ENCODE assay signal across 8 mouse cellular contexts in the genomic region with DNA sequence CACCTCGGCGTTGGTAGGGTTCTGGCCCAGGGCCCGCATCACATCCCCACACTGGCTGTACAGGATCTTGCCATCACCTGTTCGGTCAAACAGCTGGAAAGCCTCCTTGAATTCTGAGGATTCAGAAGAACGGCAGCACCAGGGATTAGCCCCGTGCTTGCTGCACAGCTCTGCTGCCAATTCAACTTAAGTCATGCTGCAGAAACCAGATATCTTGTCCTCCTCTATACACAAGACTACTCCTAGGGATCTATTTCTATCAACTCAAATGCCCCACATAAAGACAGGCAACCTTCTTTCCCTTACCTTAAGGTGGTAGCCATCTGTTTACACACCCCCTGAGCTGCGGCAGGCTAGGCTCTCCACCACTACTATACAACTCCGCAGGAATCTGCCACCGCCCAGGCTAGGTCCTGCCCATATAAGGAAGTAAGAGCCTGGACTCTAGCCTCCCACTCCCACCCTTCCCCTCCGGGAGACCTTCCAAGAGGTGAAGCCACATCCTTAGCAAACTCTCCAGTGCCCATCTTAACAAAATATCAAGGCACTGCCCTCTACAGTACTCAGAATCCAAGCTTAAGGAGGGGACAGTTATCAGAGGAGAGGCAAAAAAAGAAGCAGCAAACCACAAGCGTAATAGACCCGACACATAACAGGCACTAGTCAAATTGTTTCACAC. TPM values are rescaled to one million over a fixed set of nuclear protein-coding genes. Genes with fewer than 3 reads are reported as not detected.
DNase-seq lines count a peak whose midpoint lies in the region; ATAC-seq and TF ChIP-seq lines count a peak whose summit lies in the region.

No protein-coding gene starts in this region.

- intact Hi-C loops in left cerebral cortex, adult 2 months (cut with DNase I), result loop anchor here (2.0 kb wide), 2 partner anchors 32 to 54 kb away; a partner anchor contains a TSS
- intact Hi-C loops in left cerebral cortex, postnatal 4 days (cut with DNase I), result no loop called here
- intact Hi-C loops in left cerebral cortex, postnatal 36 days (cut with DNase I), result loop anchor here (5.0 kb wide), 2 partner anchors 35 to 55 kb away; a partner anchor contains a TSS

- H3K27ac ChIP-seq in left cerebral cortex, adult 2 months, result peak overlapping the region; percentile 96
- H3K27ac ChIP-seq in forebrain, embryonic 15.5 days (replicated peaks), result peak overlapping the region; percentile 95
- H3K27ac ChIP-seq in hindbrain, embryonic 12.5 days, result peak overlapping the region; percentile 92

- H3K4me2 ChIP-seq in forebrain, embryonic 15.5 days (replicated peaks), result peak overlapping the region; percentile 72
- peak overlapping the region; percentile 66 for H3K4me2 ChIP-seq in hindbrain, embryonic 12.5 days (replicated peaks)

- ATAC-seq in forebrain, embryonic 15.5 days (replicated peaks), result 0 out of 2 replicates have a peak, but pooled peaks have one; percentile 7
- peak; percentile 39 for ATAC-seq in hindbrain, embryonic 12.5 days (ENCODE audit: low FRiP score)

- peaks cover 37% of the 10 kb centered on the region for H3K4me1 ChIP-seq in forebrain, embryonic 15.5 days
- peaks cover 32% of the 10 kb centered on the region for H3K4me1 ChIP-seq in hindbrain, embryonic 12.5 days

- no peaks in the 10 kb centered on the region for H3K9me3 ChIP-seq in forebrain, embryonic 15.5 days
- H3K9me3 ChIP-seq in hindbrain, embryonic 12.5 days (replicated peaks), result no peaks in the 10 kb centered on the region

- no peak for TF ChIP-seq CTCF in left cerebral cortex, adult 2 months (IDR thresholded peaks at IDR 0.05)

- H3K36me3 ChIP-seq in forebrain, embryonic 15.5 days, result peaks cover 39% of the 10 kb centered on the region
- peaks cover 42% of the 10 kb centered on the region for H3K36me3 ChIP-seq in hindbrain, embryonic 12.5 days

- no peaks in the 10 kb centered on the region for H3K27me3 ChIP-seq in forebrain, embryonic 15.5 days
- no peaks in the 10 kb centered on the region for H3K27me3 ChIP-seq in hindbrain, embryonic 12.5 days

- peak; percentile 47 to 64 for DNase-seq in left cerebral cortex, adult 2 months (ENCODE audit: extremely low spot score in 1 of 2, low spot score in 2 of 2)
- DNase-seq in left cerebral cortex, postnatal 4 days, result no peak
- peak; percentile 50 to 55 for DNase-seq in cerebellum, adult 18-20 months
- peak; percentile 61 to 66 for DNase-seq in left cerebral cortex, postnatal 36 days (ENCODE audit: low spot score in 2 of 2)
- peak; percentile 61 for DNase-seq in mesoderm, embryonic 11.5 days (ENCODE audit: low read depth, low spot score)
- peak; percentile 41 to 54 for DNase-seq in spleen, postnatal 36 days (ENCODE audit: low spot score in 2 of 2)

- 31% methylated on average over 12 of the region's 12 CpGs for WGBS in forebrain, embryonic 15.5 days
- 32% methylated on average over 12 of the region's 12 CpGs for WGBS in hindbrain, embryonic 12.5 days

- peak overlapping the region; percentile 86 for H3K9ac ChIP-seq in forebrain, embryonic 15.5 days (replicated peaks)
- peak overlapping the region; percentile 83 for H3K9ac ChIP-seq in hindbrain, embryonic 12.5 days

- H3K4me3 ChIP-seq in left cerebral cortex, adult 2 months, result peak overlapping the region; percentile 66
- H3K4me3 ChIP-seq in forebrain, embryonic 15.5 days, result peak overlapping the region; percentile 74
- H3K4me3 ChIP-seq in hindbrain, embryonic 12.5 days, result peak overlapping the region; percentile 75

RNA-seq across cellular contexts. Expression of a gene that starts 1.2 kb away (rescaled TPM):
- total RNA-seq in left cerebral cortex, adult 2 months (2021), result 100 to 1,000 TPM; 555 to 562 TPM
- 100 to 1,000 TPM; 499 to 509 TPM for total RNA-seq in left cerebral cortex, postnatal 4 days (2021)
- 682 and 697 TPM in 2 replicates for polyA plus RNA-seq in forebrain, embryonic 15.5 days (2015; fragmentation: Nextera tagmentation; extraction: Ambion mirVana)
- polyA plus RNA-seq in hindbrain, embryonic 12.5 days (2016; fragmentation: Nextera tagmentation; extraction: Ambion mirVana), result 836 and 860 TPM in 2 replicates
- total RNA-seq in left cerebral cortex, postnatal 36 days (2021), result 100 to 1,000 TPM; 547 to 629 TPM

RNA-seq across cellular contexts. Expression of a gene that starts 5.7 kb away (rescaled TPM):
- total RNA-seq in left cerebral cortex, adult 2 months (2021), result 10 to 100 TPM; 30.7 to 32.9 TPM
- total RNA-seq in left cerebral cortex, postnatal 4 days (2021), result 10 to 100 TPM; 61.7 to 65.2 TPM
- 4.7 and 5.6 TPM in 2 replicates for polyA plus RNA-seq in forebrain, embryonic 15.5 days (2015; fragmentation: Nextera tagmentation; extraction: Ambion mirVana)
- polyA plus RNA-seq in hindbrain, embryonic 12.5 days (2016; fragmentation: Nextera tagmentation; extraction: Ambion mirVana), result 2.9 and 3.3 TPM in 2 replicates
- 10 to 100 TPM; 26.3 to 27.0 TPM for total RNA-seq in left cerebral cortex, postnatal 36 days (2021)

RNA-seq across cellular contexts. Expression of a gene that starts 32.9 kb away (rescaled TPM):
- total RNA-seq in left cerebral cortex, adult 2 months (2021), result 10 to 100 TPM; 10.2 to 10.4 TPM
- total RNA-seq in left cerebral cortex, postnatal 4 days (2021), result 10 to 100 TPM; 13.7 to 16.3 TPM
- polyA plus RNA-seq in forebrain, embryonic 15.5 days (2015; fragmentation: Nextera tagmentation; extraction: Ambion mirVana), result 6.8 and 7.6 TPM in 2 replicates
- 28.9 and 30.9 TPM in 2 replicates for polyA plus RNA-seq in hindbrain, embryonic 12.5 days (2016; fragmentation: Nextera tagmentation; extraction: Ambion mirVana)
- 1 to 10 TPM; 8.5 to 9.0 TPM for total RNA-seq in left cerebral cortex, postnatal 36 days (2021)

RNA-seq across cellular contexts. Expression of a gene that starts 33.7 kb away (rescaled TPM):
- total RNA-seq in left cerebral cortex, adult 2 months (2021), result 100 to 1,000 TPM; 253 to 254 TPM
- 100 to 1,000 TPM; 295 to 311 TPM for total RNA-seq in left cerebral cortex, postnatal 4 days (2021)
- 201 and 202 TPM in 2 replicates for polyA plus RNA-seq in forebrain, embryonic 15.5 days (2015; fragmentation: Nextera tagmentation; extraction: Ambion mirVana)
- polyA plus RNA-seq in hindbrain, embryonic 12.5 days (2016; fragmentation: Nextera tagmentation; extraction: Ambion mirVana), result 195 and 215 TPM in 2 replicates
- total RNA-seq in left cerebral cortex, postnatal 36 days (2021), result 100 to 1,000 TPM; 238 to 245 TPM

RNA-seq across cellular contexts. Expression of a gene that starts 54.8 kb away (rescaled TPM):
- total RNA-seq in left cerebral cortex, adult 2 months (2021), result 10 to 100 TPM; 12.4 to 15.7 TPM
- 10 to 100 TPM; 14.0 to 15.2 TPM for total RNA-seq in left cerebral cortex, postnatal 4 days (2021)
- polyA plus RNA-seq in forebrain, embryonic 15.5 days (2015; fragmentation: Nextera tagmentation; extraction: Ambion mirVana), result 22.8 and 24.5 TPM in 2 replicates
- 20.8 TPM in 2 replicates for polyA plus RNA-seq in hindbrain, embryonic 12.5 days (2016; fragmentation: Nextera tagmentation; extraction: Ambion mirVana)
- 10 to 100 TPM; 14.2 to 15.0 TPM for total RNA-seq in left cerebral cortex, postnatal 36 days (2021)
